Mouse (Mus musculus): Measurements from ENCODE around the gene Ak7. TPM values are rescaled to one million over a fixed set of nuclear protein-coding genes. Genes with fewer than 3 reads are reported as not detected.

Ak7 gene
- total and polyA plus RNA-seq, 3 experiments, result 0.13 to 0.51 (median 0.24) TPM

GRCm38 (mm10) chr12:105825266-105825665, 119.5 kb downstream of the Ak7 start:
- TF ChIP-seq KAT2A (IDR thresholded peaks at IDR 0.05; ENCODE audit: insufficient replicate concordance, low read length) (no peak), POLR2A (IDR thresholded peaks at IDR 0.05; ENCODE audit: low read depth, low read length) (no peak), IRF4 (IDR thresholded peaks at IDR 0.05; ENCODE audit: low read depth, low read length) (no peak), PAX5 (IDR thresholded peaks at IDR 0.05; ENCODE audit: low read length) (no peak), USF2 (conservative IDR thresholded peaks at IDR 0.05; ENCODE audit: low read depth, low read length) (no peak), MEF2A (IDR thresholded peaks at IDR 0.05; ENCODE audit: borderline replicate concordance, low read depth, low read length) (no peak), CTCF (conservative IDR thresholded peaks at IDR 0.05 in 1 of 2, IDR thresholded peaks at IDR 0.05 in 1 of 2; ENCODE audit: low read depth in 2 of 2, low read length in 2 of 2) (no peak), MAFK (IDR thresholded peaks at IDR 0.05; ENCODE audit: insufficient replicate concordance, low read length) (no peak), ZMIZ1 (IDR thresholded peaks at IDR 0.05; ENCODE audit: low read depth, low read length) (no peak), NELFE (IDR thresholded peaks at IDR 0.05; ENCODE audit: low read depth, low read length) (no peak), ZKSCAN1 (IDR thresholded peaks at IDR 0.05; ENCODE audit: borderline replicate concordance, low read depth, low read length) (no peak), MXI1 (IDR thresholded peaks at IDR 0.05; ENCODE audit: low read depth, low read length) (no peak), GABPA (IDR thresholded peaks at IDR 0.05; ENCODE audit: insufficient replicate concordance, low read depth, low read length) (no peak), SIN3A (IDR thresholded peaks at IDR 0.05; ENCODE audit: low read length) (no peak), JUN (IDR thresholded peaks at IDR 0.05; ENCODE audit: insufficient read depth, low read depth, low read length) (no peak)
- Histone ChIP-seq H3K27me3 (replicated peaks) (no peaks in the 10 kb centered on the region), H3K79me2 (replicated peaks; ENCODE audit: control insufficient read depth, extremely low read depth, insufficient read depth, poor library complexity, severe bottlenecking) (0 out of 2 replicates have a peak, but pooled peaks cover 3% of the 10 kb centered on the region), H3K36me3 (replicated peaks in 1 of 2; ENCODE audit: control insufficient read depth in 1 of 2, insufficient read depth in 1 of 2, low read length in 1 of 2) (peaks cover 82 to 97% of the 10 kb centered on the region in 2 experiments), H3K4me2 (ENCODE audit: insufficient read depth, low read depth, poor library complexity, severe bottlenecking) (no peak overlapping the region), H3K9ac (ENCODE audit: insufficient read depth, low read depth) (no peak overlapping the region), H3K4me1 (ENCODE audit: control insufficient read depth in 1 of 2, insufficient read depth in 2 of 2) (no peaks in the 10 kb centered on the region), H3K27ac (ENCODE audit: insufficient read depth, low read depth) (no peak overlapping the region), H3K9me3 (replicated peaks; ENCODE audit: low read length) (no peaks in the 10 kb centered on the region), H3K4me3 (replicated peaks in 1 of 3; ENCODE audit: low read depth in 2 of 3, low read length in 2 of 3, poor library complexity in 1 of 3) (no peak overlapping the region)
- dilution Hi-C loops (cut with MboI; ENCODE audit: extremely low pct_ligation_motif_present, extremely low pct_unique_long_range_greater_than_20kb, low sequenced_read_pairs), result no loop called here
- in situ Hi-C loops (cut with MboI; ENCODE audit: low pct_ligation_motif_present, low pct_unique_long_range_greater_than_20kb, low sequenced_read_pairs), result no loop called here
- no peak for DNase-seq (ENCODE audit: extremely low read depth)

Other genes starting within 250 kb of the Ak7 start
- gene Bdkrb2, start 142.8 kb upstream of the Ak7 start, total RNA-seq (2012; rRNA removed), result not detected in 2 replicates
- gene Bdkrb2, start 142.8 kb upstream of the Ak7 start, total RNA-seq (2014; rRNA removed), result not detected in 2 replicates
- gene Bdkrb2, start 142.8 kb upstream of the Ak7 start, polyA plus RNA-seq (2012; ENCODE audit: insufficient read length, low read depth), result 0.06 TPM in 1 of 2 replicates, not detected in the other
- gene Bdkrb1, start 102.9 kb upstream of the Ak7 start, total RNA-seq (2012; rRNA removed), result 0.29 and 0.81 TPM in 2 replicates
- 1.00 and 1.5 TPM in 2 replicates for gene Bdkrb1, start 102.9 kb upstream of the Ak7 start, total RNA-seq (2014; rRNA removed)
- 0.87 and 1.0 TPM in 2 replicates for gene Bdkrb1, start 102.9 kb upstream of the Ak7 start, polyA plus RNA-seq (2012; ENCODE audit: insufficient read length, low read depth)
- gene Gskip, start 21.1 kb upstream of the Ak7 start, total RNA-seq (2012; rRNA removed), result 12.3 and 13.9 TPM in 2 replicates
- 21.9 TPM in 2 replicates for gene Gskip, start 21.1 kb upstream of the Ak7 start, total RNA-seq (2014; rRNA removed)
- gene Gskip, start 21.1 kb upstream of the Ak7 start, polyA plus RNA-seq (2012; ENCODE audit: insufficient read length, low read depth), result 13.3 and 15.9 TPM in 2 replicates
- 27.3 and 28.5 TPM in 2 replicates for gene Atg2b, start 20.8 kb upstream of the Ak7 start, total RNA-seq (2012; rRNA removed)
- gene Atg2b, start 20.8 kb upstream of the Ak7 start, total RNA-seq (2014; rRNA removed), result 26.6 and 26.9 TPM in 2 replicates
- gene Atg2b, start 20.8 kb upstream of the Ak7 start, polyA plus RNA-seq (2012; ENCODE audit: insufficient read length, low read depth), result 24.1 and 28.4 TPM in 2 replicates
- gene Papola, start 78.7 kb downstream of the Ak7 start, total RNA-seq (2012; rRNA removed), result 90.1 and 100.0 TPM in 2 replicates
- gene Papola, start 78.7 kb downstream of the Ak7 start, total RNA-seq (2014; rRNA removed), result 111 and 115 TPM in 2 replicates
- 150 TPM in 2 replicates for gene Papola, start 78.7 kb downstream of the Ak7 start, polyA plus RNA-seq (2012; ENCODE audit: insufficient read length, low read depth)